Mouse (Mus musculus) E14TG2a.4 (cell line): ENCODE results near the gene Tapbpl.

Source experiments
- CTCF ChIP-seq: conservative IDR thresholded peaks from 2 replicates; pipeline ENCODE4 v1.5.1; 2014; ENCODE audit warnings: low read length
- NANOG ChIP-seq: IDR thresholded peaks from 2 replicates; pipeline ENCODE4 v1.6.1; 2014; ENCODE audit warnings: borderline replicate concordance, low read length, mixed read lengths

DNA sequence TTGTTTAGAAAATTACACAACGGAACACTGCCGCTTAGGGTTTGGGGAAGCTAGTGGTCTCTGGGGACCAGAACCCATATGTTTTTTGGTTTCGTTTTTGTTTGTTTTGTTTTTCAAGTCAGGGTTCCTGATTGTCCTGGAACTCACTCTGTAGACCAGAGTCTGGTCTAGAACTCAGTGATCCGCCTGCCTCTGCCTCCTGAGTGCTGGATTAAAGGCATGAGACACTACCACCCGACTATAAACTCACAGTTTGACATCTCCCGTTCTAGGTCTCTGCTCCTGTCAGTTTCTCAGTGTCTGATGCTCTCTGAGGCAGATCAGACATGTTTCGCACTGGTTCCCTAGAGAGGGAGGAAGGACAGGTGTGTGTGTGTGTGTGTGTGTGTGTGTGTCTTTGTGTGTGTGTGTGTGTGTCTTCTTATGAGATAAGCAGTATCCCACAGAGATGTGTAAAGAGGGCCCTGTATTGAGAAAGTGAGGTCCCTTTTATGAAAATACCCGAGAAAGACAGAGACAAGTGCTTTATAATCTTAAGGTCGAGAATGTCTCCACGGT, 40.6 kb upstream of the Tapbpl start:
- no peak for TF ChIP-seq CTCF
- TF ChIP-seq NANOG, result no peak
